Mouse (Mus musculus) erythroblast, embryonic 14.5 days (primary cell): ENCODE results near the gene 4930558K02Rik. TPM values are rescaled to one million over a fixed set of nuclear protein-coding genes. Genes with fewer than 3 reads are reported as not detected.

Experiments
- H3K27me3 ChIP-seq: 2 replicates; pipeline ENCODE4 v1.6.1; 2012; ENCODE audit warnings: inconsistent platforms; ENCODE audit not compliant: control insufficient read depth
- H3K36me3 ChIP-seq: 2 replicates; pipeline ENCODE4 v1.6.1; 2012; ENCODE audit warnings: mild to moderate bottlenecking, inconsistent platforms; ENCODE audit not compliant: control insufficient read depth
- H3K4me1 ChIP-seq: 2 replicates; pipeline ENCODE4 v1.6.1; 2012; ENCODE audit warnings: inconsistent platforms; ENCODE audit not compliant: control insufficient read depth
- H3K4me3 ChIP-seq: replicated peaks from 2 replicates; pipeline ENCODE3; 2012; ENCODE audit warnings: moderate library complexity, mild to moderate bottlenecking, inconsistent platforms
- H3K9me3 ChIP-seq: 2 replicates; pipeline ENCODE4 v1.6.1; 2012; ENCODE audit warnings: low read length, inconsistent platforms, mixed read lengths; ENCODE audit not compliant: control insufficient read depth
- GATA1 ChIP-seq: IDR thresholded peaks from 2 replicates; pipeline ENCODE4 v1.6.1; 2012; ENCODE audit warnings: low read length, inconsistent platforms, mixed read lengths
- TAL1 ChIP-seq: IDR thresholded peaks from 3 replicates; pipeline ENCODE4 v1.6.1; 2012; ENCODE audit warnings: low read length, inconsistent platforms, mixed read lengths
- polyA plus RNA-seq: library from polyadenylated mRNA; stranded (reverse); fragments of >175 nt; gene quantifications from 2 replicates; pipeline ENCODE4 v1.2.3, GENCODE M21; 2012

Gene 4930558K02Rik
- polyA plus RNA-seq, 1 experiment, result not detected

DNA sequence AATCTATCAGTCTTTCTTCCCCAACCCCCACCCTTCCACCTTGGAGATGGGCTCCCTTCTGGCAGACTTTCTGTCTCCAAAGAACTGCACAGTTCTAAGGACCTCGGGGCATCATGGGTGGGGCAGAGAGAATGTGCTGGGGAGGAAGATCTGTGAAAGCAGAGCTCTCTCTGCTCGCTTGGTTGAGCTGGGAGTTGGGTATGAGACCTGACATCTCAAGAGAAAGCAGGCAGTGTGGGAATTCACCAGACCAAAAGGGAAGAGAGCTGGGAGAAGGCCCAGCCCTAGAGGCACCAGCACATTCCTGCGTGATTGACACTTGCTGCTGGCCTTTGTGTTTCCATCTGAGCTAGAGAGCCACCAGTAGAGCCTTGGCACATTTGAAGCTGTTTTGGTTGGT is 63.4 kb downstream of the 4930558K02Rik start:
- Histone ChIP-seq H3K4me3 (no peak overlapping the region), H3K9me3 (no peaks in the 10 kb centered on the region), H3K4me1 (peaks cover 2% of the 10 kb centered on the region; the same call in 1 of the 2 replicates), H3K27me3 (peaks cover 2% of the 10 kb centered on the region), H3K36me3 (no peaks in the 10 kb centered on the region)
- TF ChIP-seq TAL1 (no peak), GATA1 (no peak)

- Histone ChIP-seq H3K36me3 (no peaks in the 10 kb centered on the region), H3K4me1 (peaks cover 2% of the 10 kb centered on the region; the same call in 1 of the 2 replicates), H3K9me3 (no peaks in the 10 kb centered on the region), H3K27me3 (peaks cover 2% of the 10 kb centered on the region), H3K4me3 (no peak overlapping the region)
- no peak for TF ChIP-seq TAL1
Measured at GRCm38 (mm10) chr1:161913648-161913984, 65.8 kb downstream of the 4930558K02Rik start.

GRCm38 (mm10) chr1:161912940-161913647 is 66.3 kb downstream of the 4930558K02Rik start:
- Histone ChIP-seq H3K27me3 (peaks cover 2% of the 10 kb centered on the region), H3K36me3 (no peaks in the 10 kb centered on the region), H3K4me3 (no peak overlapping the region), H3K4me1 (peaks cover 2% of the 10 kb centered on the region; the same call in 1 of the 2 replicates), H3K9me3 (no peaks in the 10 kb centered on the region)
- TF ChIP-seq TAL1 (no peak), GATA1 (no peak)

- no peaks in the 10 kb centered on the region for H3K4me1 ChIP-seq
- peaks cover 2% of the 10 kb centered on the region for H3K27me3 ChIP-seq
- no peak for TF ChIP-seq GATA1
- no peak for TF ChIP-seq TAL1
- H3K9me3 ChIP-seq, result no peaks in the 10 kb centered on the region
- H3K4me3 ChIP-seq, result no peak overlapping the region
- no peaks in the 10 kb centered on the region for H3K36me3 ChIP-seq
Measured at GRCm38 (mm10) chr1:161909074-161909473, 70.4 kb downstream of the 4930558K02Rik start.

GRCm38 (mm10) chr1:161907795-161908457 is 71.5 kb downstream of the 4930558K02Rik start:
- no peak for TF ChIP-seq GATA1
- no peak for TF ChIP-seq TAL1
- H3K4me1 ChIP-seq, result no peaks in the 10 kb centered on the region
- no peak overlapping the region for H3K4me3 ChIP-seq
- H3K36me3 ChIP-seq, result no peaks in the 10 kb centered on the region
- peaks cover 2% of the 10 kb centered on the region for H3K27me3 ChIP-seq
- no peaks in the 10 kb centered on the region for H3K9me3 ChIP-seq

- TF ChIP-seq TAL1, result no peak
- no peak for TF ChIP-seq GATA1
- no peak overlapping the region for H3K4me3 ChIP-seq
- H3K9me3 ChIP-seq, result no peaks in the 10 kb centered on the region
- H3K4me1 ChIP-seq, result peaks cover 4% of the 10 kb centered on the region
- no peaks in the 10 kb centered on the region for H3K36me3 ChIP-seq
- H3K27me3 ChIP-seq, result peaks cover 5% of the 10 kb centered on the region
Measured at GRCm38 (mm10) chr1:161907111-161907510, 72.3 kb downstream of the 4930558K02Rik start.

DNA sequence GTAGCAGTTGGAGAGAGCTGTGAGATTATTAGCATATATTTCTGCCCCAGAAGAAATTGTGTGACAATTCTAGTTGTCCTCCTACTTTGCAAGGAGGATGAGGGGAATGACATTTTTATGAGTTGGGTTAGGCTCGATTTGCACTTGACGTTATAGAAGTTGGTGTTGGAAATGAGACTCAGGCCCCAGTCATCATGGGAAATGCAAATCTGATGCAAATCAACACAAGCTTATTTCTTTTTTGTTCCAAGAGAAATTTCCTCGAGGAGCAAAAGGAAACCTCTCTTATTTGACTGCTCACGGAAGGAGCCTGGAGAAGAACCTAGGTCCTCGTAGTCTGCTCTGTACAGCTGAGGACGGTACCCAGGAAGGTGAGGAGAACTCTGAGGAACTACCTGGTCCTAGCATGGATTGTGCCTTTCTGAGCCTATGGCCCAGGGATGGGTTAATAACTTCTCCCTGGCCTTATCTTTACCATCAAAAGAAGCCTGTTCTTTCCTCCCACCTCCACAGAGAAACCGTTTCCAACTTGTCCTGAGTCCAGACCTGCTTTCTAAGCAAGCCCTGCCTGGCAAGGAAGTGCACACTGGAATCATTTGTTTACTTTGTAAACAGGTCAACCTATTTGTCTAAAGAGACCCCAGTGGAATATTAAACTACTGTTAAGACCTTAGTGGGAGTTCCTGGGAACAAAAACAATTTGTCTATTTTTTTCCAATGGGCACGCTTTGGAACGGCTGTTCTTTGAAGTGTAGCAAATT is 76.6 kb downstream of the 4930558K02Rik start:
- H3K36me3 ChIP-seq, result no peaks in the 10 kb centered on the region
- H3K9me3 ChIP-seq, result no peaks in the 10 kb centered on the region
- TF ChIP-seq GATA1 (no peak), TAL1 (no peak)
- H3K4me3 ChIP-seq, result no peak overlapping the region
- H3K4me1 ChIP-seq, result peaks cover 4% of the 10 kb centered on the region
- H3K27me3 ChIP-seq, result peaks cover 20% of the 10 kb centered on the region

DNA sequence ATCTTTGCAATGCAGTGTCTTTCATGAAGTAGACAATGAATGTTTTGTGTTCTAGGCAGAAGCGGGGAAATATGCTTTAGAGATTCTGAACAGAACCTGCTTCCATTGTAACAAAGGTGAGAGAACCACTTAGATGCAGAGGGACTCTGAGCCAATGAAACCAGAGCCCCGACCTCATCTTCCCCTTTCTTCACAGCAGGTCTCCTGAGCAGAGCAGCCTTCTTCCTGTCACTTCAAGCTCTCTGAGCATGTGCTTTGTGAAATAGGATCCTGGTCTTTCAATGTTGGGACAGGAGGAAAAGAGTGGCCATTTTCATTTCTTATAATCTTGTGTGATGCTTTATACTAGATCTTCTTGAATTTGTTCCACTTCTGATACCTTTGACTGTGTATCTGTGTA is 79.3 kb downstream of the 4930558K02Rik start:
- no peak for TF ChIP-seq GATA1
- TF ChIP-seq TAL1, result no peak
- Histone ChIP-seq H3K4me1 (peaks cover 21% of the 10 kb centered on the region), H3K27me3 (peaks cover 20% of the 10 kb centered on the region), H3K4me3 (no peak overlapping the region), H3K9me3 (no peaks in the 10 kb centered on the region), H3K36me3 (no peaks in the 10 kb centered on the region)

DNA sequence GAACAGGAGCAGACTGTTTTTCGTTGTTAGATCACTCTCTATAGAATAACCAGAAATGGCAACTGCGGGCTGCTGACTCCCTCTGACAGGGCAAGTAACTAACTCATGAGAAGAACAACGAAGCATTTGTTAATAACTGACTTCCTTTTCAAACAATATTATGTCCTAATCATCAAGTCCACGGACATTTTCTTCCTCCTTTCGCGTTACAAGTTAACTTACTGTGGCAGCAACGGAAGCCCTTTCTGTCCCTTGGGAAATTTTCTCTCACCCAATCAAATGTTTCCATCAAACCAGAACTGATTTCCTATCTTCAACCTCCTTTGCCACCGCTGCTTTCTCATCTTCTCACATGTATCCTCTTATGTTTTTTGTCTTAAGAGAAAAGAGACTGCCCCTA is 82.2 kb downstream of the 4930558K02Rik start:
- Histone ChIP-seq H3K4me1 (peaks cover 45% of the 10 kb centered on the region), H3K36me3 (no peaks in the 10 kb centered on the region; the same call in 1 of the 2 replicates), H3K27me3 (peaks cover 15% of the 10 kb centered on the region), H3K9me3 (no peaks in the 10 kb centered on the region), H3K4me3 (no peak overlapping the region)
- TF ChIP-seq GATA1, result no peak
- TF ChIP-seq TAL1, result no peak
